16 mouse cellular contexts compared by ENCODE assay signal in genomic region chr3:57228400-57228799, GRCm38 (mm10).
"Had no signal": no experiment of that assay in that cellular context is flagged by ENCODE, and none has a peak within 500 bp of the region (broad histone marks: within the 10 kb centered on the region; RNA-seq: fewer than 3 reads in every experiment).

No protein-coding gene starts in this region.

- H3K9ac ChIP-seq: neural tube, embryonic 13.5 days; neural tube, embryonic 15.5 days; stomach, embryonic 15.5 days had no signal

- H3K4me1 ChIP-seq: neural tube, embryonic 13.5 days; neural tube, embryonic 15.5 days; stomach, embryonic 15.5 days had no signal

- H3K36me3 ChIP-seq: neural tube, embryonic 13.5 days; neural tube, embryonic 15.5 days; stomach, embryonic 15.5 days had no signal

- H3K9me3 ChIP-seq: neural tube, embryonic 13.5 days; neural tube, embryonic 15.5 days; stomach, embryonic 15.5 days had no signal

- H3K27me3 ChIP-seq: neural tube, embryonic 13.5 days; neural tube, embryonic 15.5 days; stomach, embryonic 15.5 days had no signal

- DNase-seq: retina, postnatal 1 day; right cerebral cortex, adult 18-20 months; right cerebral cortex, postnatal 14 days; right cerebral cortex, postnatal 25 days; right cerebral cortex, postnatal 4 days; spleen, adult 18-20 months; thymus, adult 18-20 months; thymus, adult 2 months; thymus, postnatal 14 days; thymus, postnatal 25 days; thymus, postnatal 36 days; thymus, postnatal 4 days had no signal

- H3K4me3 ChIP-seq: neural tube, embryonic 13.5 days; neural tube, embryonic 15.5 days; stomach, embryonic 15.5 days had no signal

- H3K27ac ChIP-seq: neural tube, embryonic 13.5 days; neural tube, embryonic 15.5 days; stomach, embryonic 15.5 days; stomach, postnatal 0 days had no signal

- H3K4me2 ChIP-seq: neural tube, embryonic 13.5 days; neural tube, embryonic 15.5 days; stomach, embryonic 15.5 days had no signal
